Mouse (Mus musculus) B cell, adult 2 months (primary cell): ENCODE results near the gene Hcn1.

ENCODE experiments used
- DNase-seq, 2 experiments: peaks; one replicate each; pipeline ENCODE4 v3.0.0; 2022

Hcn1 gene

DNA sequence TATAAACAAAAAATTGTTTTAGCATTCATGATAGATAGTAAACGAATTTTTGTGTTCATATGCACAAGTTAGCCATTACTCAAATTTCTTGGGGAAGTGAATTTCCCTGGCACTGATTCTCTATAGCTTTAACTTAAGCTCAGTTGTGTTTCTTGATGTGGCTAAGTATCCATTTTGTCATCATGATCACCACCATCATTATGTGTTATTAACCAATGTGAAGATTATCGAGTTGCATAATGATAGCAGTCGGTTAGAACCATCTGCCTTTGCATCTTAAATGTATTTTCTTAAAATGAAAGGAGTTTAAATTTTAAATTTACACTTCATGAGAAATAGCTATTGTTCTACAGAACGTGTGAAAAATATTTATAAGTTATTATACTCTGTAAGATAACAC is 426.5 kb downstream of the Hcn1 start:
- DNase-seq: no peak

DNA sequence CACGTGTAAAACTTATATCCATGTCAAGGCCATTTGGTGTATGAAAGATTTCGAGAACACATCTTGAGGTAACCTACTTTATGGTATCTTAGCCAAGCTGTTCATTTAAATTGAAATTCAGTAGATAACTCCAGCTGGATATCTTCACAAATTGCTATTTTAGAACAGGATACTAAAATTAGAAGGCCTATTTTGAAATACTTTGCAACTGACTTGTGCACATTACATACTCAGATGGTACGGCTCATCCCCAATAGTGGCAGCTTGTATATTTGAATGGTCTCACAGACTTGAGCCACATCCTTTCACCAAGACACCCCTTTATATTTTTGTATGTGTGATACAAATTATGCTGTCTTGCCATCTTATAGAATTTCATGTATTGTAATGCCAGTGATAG is 427.5 kb downstream of the Hcn1 start:
- no peak for DNase-seq

DNA sequence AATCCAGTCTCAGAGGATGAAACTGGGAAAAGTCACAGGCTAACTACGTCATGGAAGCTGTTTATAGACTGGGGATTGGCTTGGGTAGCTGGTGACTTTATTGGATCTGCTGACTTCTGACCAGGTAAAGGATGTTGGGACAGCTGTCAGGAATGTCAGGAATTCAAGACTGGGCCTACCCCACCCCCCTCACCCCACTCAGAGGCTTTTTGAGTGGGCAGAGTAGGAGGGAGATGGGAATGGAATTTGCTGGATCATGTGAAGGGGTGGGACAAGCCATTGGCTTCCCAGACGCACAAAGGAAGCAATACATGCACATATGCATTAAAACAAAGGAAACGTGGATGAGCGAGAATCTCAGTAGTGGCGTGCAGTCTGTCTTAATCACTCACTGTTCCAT is 433.5 kb downstream of the Hcn1 start:
- DNase-seq: no peak
